Comparison of ENCODE assay signal across 11 mouse cellular contexts in genomic region chr6:88940090-88940916, GRCm38 (mm10). TPM values are rescaled to one million over a fixed set of nuclear protein-coding genes. Genes with fewer than 3 reads are reported as not detected.
DNase-seq lines count a peak whose midpoint lies in the region; ATAC-seq lines count a peak whose summit lies in the region.
"Had no signal": no experiment of that assay in that cellular context is flagged by ENCODE, and none has a peak within 500 bp of the region (broad histone marks: within the 10 kb centered on the region; RNA-seq: fewer than 3 reads in every experiment).

No protein-coding gene starts in this region.

- peak overlapping the region; percentile 64 for H3K9ac ChIP-seq in heart, embryonic 12.5 days
- H3K9ac ChIP-seq in hindbrain, embryonic 14.5 days: no peak overlapping the region
- H3K9ac ChIP-seq: embryonic facial prominence, embryonic 12.5 days had no signal

- H3K4me2 ChIP-seq in heart, embryonic 12.5 days: peak overlapping the region; percentile 23; the same call in 1 of the 2 replicates
- no peak overlapping the region for H3K4me2 ChIP-seq in hindbrain, embryonic 14.5 days (replicated peaks)
- H3K4me2 ChIP-seq: embryonic facial prominence, embryonic 12.5 days had no signal

- WGBS in heart, embryonic 12.5 days: 76% methylated on average over 9 of the region's 9 CpGs
- 75% methylated on average over 9 of the region's 9 CpGs for WGBS in hindbrain, embryonic 14.5 days

- H3K9me3 ChIP-seq in heart, embryonic 12.5 days (replicated peaks): no peaks in the 10 kb centered on the region
- no peaks in the 10 kb centered on the region for H3K9me3 ChIP-seq in hindbrain, embryonic 14.5 days (ENCODE audit: control insufficient read depth, low read length)
- H3K9me3 ChIP-seq: embryonic facial prominence, embryonic 12.5 days; G1E had no signal

- no peak for ATAC-seq in heart, embryonic 12.5 days (ENCODE audit: insufficient number of reproducible peaks, low FRiP score)
- ATAC-seq in hindbrain, embryonic 14.5 days (ENCODE audit: low FRiP score): no peak

- DNase-seq in heart, postnatal 36 days: no peak
- DNase-seq in 3134 (ENCODE audit: extremely low read depth, insufficient read length, low spot score) (peak; percentile 78), NIH3T3 (ENCODE audit: low read depth) (peak; percentile 71)
- DNase-seq in hindbrain, embryonic 14.5 days (ENCODE audit: low spot score): no peak
- no peak for DNase-seq in adrenal gland, adult 2 months
- DNase-seq in urinary bladder, adult 2 months (ENCODE audit: low spot score): no peak
- DNase-seq in layer of hippocampus, postnatal 36 days: no peak
- DNase-seq: right cerebral cortex, adult 18-20 months had no signal

- no peak overlapping the region for H3K4me3 ChIP-seq in heart, embryonic 12.5 days
- H3K4me3 ChIP-seq in hindbrain, embryonic 14.5 days (replicated peaks; ENCODE audit: low read length): no peak overlapping the region
- H3K4me3 ChIP-seq: embryonic facial prominence, embryonic 12.5 days had no signal

- intact Hi-C loops in heart, postnatal 36 days (cut with DNase I): no loop called here

- no peaks in the 10 kb centered on the region for H3K36me3 ChIP-seq in heart, embryonic 12.5 days
- no peaks in the 10 kb centered on the region for H3K36me3 ChIP-seq in hindbrain, embryonic 14.5 days (replicated peaks; ENCODE audit: control insufficient read depth, insufficient read depth)
- H3K36me3 ChIP-seq: embryonic facial prominence, embryonic 12.5 days; G1E had no signal

- no peaks in the 10 kb centered on the region for H3K27me3 ChIP-seq in heart, embryonic 12.5 days (replicated peaks)
- no peaks in the 10 kb centered on the region for H3K27me3 ChIP-seq in hindbrain, embryonic 14.5 days (ENCODE audit: control insufficient read depth, insufficient read depth, low read length)

- H3K27ac ChIP-seq in heart, embryonic 12.5 days (ENCODE audit: poor library complexity, severe bottlenecking): peak overlapping the region; percentile 86
- peak overlapping the region; percentile 66; the same call in 1 of the 2 replicates for H3K27ac ChIP-seq in hindbrain, embryonic 14.5 days

- H3K4me1 ChIP-seq in heart, embryonic 12.5 days (replicated peaks): peaks cover 67% of the 10 kb centered on the region
- H3K4me1 ChIP-seq in hindbrain, embryonic 14.5 days (replicated peaks; ENCODE audit: control insufficient read depth, insufficient read depth, low read length): peaks cover 79% of the 10 kb centered on the region

RNA-seq across cellular contexts. Expression of gene Tpra1, which starts 38.3 kb away (rescaled TPM):
- 42.8 and 48.0 TPM in 2 replicates for polyA plus RNA-seq in heart, embryonic 12.5 days (2016; fragmentation: Nextera tagmentation; extraction: Ambion mirVana)
- 10 to 100 TPM; 35.1 to 35.4 TPM for total RNA-seq in heart, postnatal 36 days (2021)
- 45.8 and 48.5 TPM in 2 replicates for polyA plus RNA-seq in hindbrain, embryonic 14.5 days (2014; fragmentation: Nextera tagmentation; extraction: Ambion mirVana)
- 100 to 1,000 TPM in 1 of 2 experiments, 10 to 100 TPM in 1; 87.0 to 108 TPM for total RNA-seq in adrenal gland, adult 2 months (2021)
- polyA plus RNA-seq in adrenal gland, adult 2 months (2012; rRNA removed): 578 and 603 TPM in 2 replicates
- polyA plus RNA-seq in urinary bladder, adult 2 months (2012; rRNA removed): 88.4 and 107 TPM in 2 replicates
- total RNA-seq in layer of hippocampus, postnatal 36 days (2021): 10 to 100 TPM; 45.8 to 48.5 TPM

RNA-seq across cellular contexts. Expression of gene Mcm2, which starts 41.7 kb away (rescaled TPM):
- polyA plus RNA-seq in heart, embryonic 12.5 days (2016; fragmentation: Nextera tagmentation; extraction: Ambion mirVana): 130 TPM in 2 replicates
- 1 to 10 TPM; 5.4 to 6.5 TPM for total RNA-seq in heart, postnatal 36 days (2021)
- polyA plus RNA-seq in hindbrain, embryonic 14.5 days (2014; fragmentation: Nextera tagmentation; extraction: Ambion mirVana): 27.0 and 30.2 TPM in 2 replicates
- 10 to 100 TPM; 18.1 to 33.1 TPM for total RNA-seq in adrenal gland, adult 2 months (2021)
- 24.4 and 33.4 TPM in 2 replicates for polyA plus RNA-seq in adrenal gland, adult 2 months (2012; rRNA removed)
- polyA plus RNA-seq in urinary bladder, adult 2 months (2012; rRNA removed): 10.0 and 14.5 TPM in 2 replicates
- total RNA-seq in layer of hippocampus, postnatal 36 days (2021): 1 to 10 TPM; 4.5 to 5.1 TPM

Comparison
In these comparisons a context has a peak if more than half of its experiments do, and no peak if none do; other contexts are left out.
1. DNase-seq: peak in 3134 (single experiment) and NIH3T3 (single experiment); none in heart, postnatal 36 days (0 of 2), hindbrain, embryonic 14.5 days (single experiment), adrenal gland, adult 2 months (single experiment), urinary bladder, adult 2 months (single experiment) and layer of hippocampus, postnatal 36 days (0 of 2).